Mouse (Mus musculus) activated CD4-positive, CD25-positive, alpha-beta regulatory T cell, adult 4 months (primary cell): ENCODE results near the gene Gm3233. TPM values are rescaled to one million over a fixed set of nuclear protein-coding genes. Genes with fewer than 3 reads are reported as not detected.
"Not testable (repeated sequence)": the region's sequence is repeated elsewhere in the genome, so short reads cannot be mapped to it uniquely, and the experiment has no call there.

ENCODE experiments used
- ATAC-seq: one replicate; pipeline ENCODE4 v1.8.0; 2017
- polyA plus RNA-seq, 2 experiments: library from polyadenylated mRNA; unstranded; fragments of 100-300 nt; shearing (Covaris generic); gene quantifications; one replicate each; pipeline ENCODE4 v1.2.1; 2017

Gene Gm3233
- polyA plus RNA-seq, 2 experiments from 2014 or later = not detected

DNA sequence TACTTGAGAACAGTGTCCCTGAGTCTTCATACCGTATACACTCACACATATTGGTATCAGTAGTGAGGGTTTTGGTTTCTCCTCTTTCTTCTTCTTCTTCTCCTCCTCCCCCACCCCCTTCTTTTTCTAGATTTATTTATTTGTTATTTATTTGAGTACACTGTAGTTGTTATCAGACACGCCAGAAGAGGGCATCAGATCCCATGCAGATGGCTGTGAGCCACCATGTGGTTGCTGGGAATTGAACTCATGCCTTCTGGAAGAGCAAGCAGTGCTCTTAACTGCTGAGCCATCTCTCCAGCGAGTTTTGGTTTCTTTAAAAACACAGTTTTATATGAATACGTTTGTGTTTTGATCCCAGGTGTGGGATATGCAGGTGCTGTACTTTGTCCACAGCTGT lies 31.2 kb downstream of the Gm3233 start:
- ATAC-seq = no peak

DNA sequence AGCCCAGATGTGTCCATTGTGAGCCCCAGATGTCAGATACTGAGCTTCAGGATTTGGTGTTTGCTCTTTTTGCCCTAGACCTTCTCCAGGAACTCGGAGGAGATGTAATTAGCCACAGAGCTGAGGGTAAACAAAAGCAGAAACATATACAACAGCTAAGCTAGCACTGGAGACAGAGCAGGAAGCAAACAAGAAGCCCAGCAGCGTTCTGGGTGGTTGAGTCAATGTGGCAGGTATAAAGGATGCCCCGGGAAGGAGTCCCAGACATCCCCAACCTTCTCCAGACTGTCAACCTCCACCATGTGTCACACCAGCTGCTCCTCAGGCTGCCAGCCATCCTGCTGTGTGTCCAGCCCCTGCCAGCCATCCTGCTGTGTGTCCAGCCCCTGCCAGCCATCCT lies 33.3 kb downstream of the Gm3233 start, which contains the start of gene Gm10100:
TSS of gene Gm10100 (plus strand) at position 301 of the 400 bp plus-strand sequence.
- no peak for ATAC-seq

DNA sequence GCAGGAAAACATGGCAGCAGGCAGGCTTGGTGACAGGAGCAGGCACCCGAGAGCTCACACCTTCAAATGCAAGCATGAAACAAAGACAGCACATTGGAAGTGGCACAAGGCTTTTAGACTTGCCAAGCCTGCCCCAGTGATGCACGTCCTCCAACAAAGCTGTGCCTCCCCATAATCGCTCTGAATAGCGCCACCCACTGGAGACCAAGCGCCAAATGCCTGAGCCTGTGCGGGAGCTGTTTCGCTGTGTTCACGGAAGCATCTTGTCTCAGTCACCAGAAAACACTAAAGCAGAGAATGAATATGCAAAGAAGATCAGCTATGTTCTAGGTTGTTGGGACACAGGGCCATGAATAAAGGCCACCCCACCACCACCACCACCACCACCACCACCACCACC lies 34.6 kb downstream of the Gm3233 start:
- ATAC-seq = no peak

DNA sequence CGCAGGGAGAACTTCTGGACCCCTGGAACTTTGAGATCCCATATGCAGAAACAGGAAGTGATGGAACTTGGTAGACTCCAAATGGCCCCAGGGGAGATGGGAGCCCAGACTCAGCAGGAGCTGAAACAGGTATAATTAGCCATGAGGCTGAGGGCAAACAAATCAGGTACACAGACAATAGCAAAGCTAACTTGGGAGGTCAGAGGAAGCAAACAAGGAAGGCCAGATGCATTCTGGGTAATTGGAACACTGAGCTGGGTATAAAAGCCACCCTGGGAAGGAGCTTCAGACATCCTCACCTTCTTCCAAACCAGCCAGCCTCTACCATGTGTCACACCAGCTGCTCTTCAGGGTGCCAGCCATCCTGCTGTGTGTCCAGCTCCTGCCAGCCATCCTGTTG lies 39.2 kb downstream of the Gm3233 start, which contains the start of gene Krtap12-1:
TSS of gene Krtap12-1 (plus strand) at position 301 of the 400 bp plus-strand sequence.
- ATAC-seq = not testable (repeated sequence)

DNA sequence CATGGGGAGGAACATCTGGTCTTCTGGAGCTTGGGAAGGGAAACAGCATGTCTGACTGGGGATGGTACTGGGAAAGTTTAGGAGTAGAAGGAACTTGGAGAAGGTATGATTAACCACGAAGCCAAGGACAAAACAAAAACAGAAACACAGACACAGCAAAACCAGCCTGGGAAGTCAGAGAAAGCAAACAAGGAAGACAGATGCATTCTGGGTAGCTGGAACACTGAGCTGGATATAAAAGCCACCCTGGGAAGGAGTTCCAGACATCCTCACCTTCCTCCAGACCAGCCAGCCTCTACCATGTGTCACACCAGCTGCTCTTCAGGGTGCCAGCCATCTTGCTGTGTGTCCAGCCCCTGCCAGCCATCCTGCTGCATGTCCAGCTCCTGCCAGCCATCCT lies 44.0 kb downstream of the Gm3233 start, which contains the start of gene Gm10142:
TSS of gene Gm10142 (plus strand) at position 301 of the 400 bp plus-strand sequence.
- no peak for ATAC-seq

DNA sequence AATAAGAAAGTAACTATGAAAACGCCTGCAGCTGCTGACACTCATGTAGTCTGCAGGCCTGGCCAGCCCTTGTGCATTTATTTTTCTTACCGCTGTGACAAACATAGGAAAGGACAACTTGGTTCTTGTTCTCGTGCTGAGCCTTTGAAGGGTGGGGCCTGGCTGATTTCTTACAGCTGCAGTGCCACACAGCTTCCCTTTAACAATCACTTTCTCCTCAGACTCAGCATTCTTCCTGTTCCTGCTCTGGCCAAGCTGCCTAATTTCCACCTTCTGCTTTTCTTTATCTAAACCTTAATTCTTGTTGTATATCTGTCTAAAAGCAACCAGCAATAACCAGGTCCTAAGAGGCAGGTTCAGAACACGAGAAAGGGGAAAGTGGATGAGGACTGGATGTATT lies 45.7 kb downstream of the Gm3233 start:
- no peak for ATAC-seq

DNA sequence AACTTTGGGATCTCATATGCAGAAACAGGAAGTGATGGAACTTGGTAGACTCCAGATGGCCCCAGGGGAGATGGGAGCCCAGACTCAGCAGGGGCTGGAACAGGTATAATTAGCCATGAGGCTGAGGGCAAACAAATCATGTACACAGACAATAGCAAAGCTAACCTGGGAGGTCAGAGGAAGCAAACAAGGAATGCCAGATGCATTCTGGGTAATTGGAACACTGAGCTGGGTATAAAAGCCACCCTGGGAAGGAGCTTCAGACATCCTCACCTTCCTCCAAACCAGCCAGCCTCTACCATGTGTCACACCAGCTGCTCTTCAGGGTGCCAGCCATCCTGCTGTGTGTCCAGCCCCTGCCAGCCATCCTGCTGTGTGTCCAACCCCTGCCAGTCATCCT lies 48.3 kb downstream of the Gm3233 start, which contains the start of gene Gm10024:
TSS of gene Gm10024 (plus strand) at position 301 of the 400 bp plus-strand sequence.
- ATAC-seq = not testable (repeated sequence)

DNA sequence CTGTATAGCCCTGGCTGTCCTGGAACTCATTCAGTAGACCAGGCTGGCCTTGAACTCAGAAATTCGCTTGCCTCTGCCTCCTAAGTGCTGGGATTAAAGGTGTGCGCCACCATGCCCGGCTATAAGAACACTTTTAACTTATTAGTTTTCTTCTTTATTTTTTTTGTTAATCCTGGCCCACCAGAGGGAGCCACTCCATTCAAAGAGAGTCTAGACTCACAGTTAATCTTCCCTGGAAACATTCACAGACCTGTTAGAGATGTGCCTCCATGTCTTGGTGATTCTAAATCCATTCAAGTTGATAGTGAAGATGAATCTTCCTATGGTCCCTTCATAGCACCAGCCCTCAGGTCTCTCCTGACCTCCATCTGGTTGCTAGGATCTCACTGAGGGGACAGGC lies 49.7 kb downstream of the Gm3233 start:
- ATAC-seq = no peak

Other genes starting within 250 kb of the Gm3233 start
- gene Fam207a, start 243.9 kb downstream of the Gm3233 start, polyA plus RNA-seq = 10 to 100 TPM; 15.2 to 15.3 TPM
- 100 to 1,000 TPM; 375 to 386 TPM for gene Itgb2, start 229.4 kb downstream of the Gm3233 start, polyA plus RNA-seq
- 10 to 100 TPM; 85.6 to 92.6 TPM for gene Pttg1ip, start 178.0 kb downstream of the Gm3233 start, polyA plus RNA-seq
- gene Sumo3, start 153.6 kb downstream of the Gm3233 start, polyA plus RNA-seq = 10 to 100 TPM; 75.5 to 83.8 TPM
- 1 to 10 TPM in 1 of 2 experiments, not detected in 1; 6.5 TPM for gene Gm49325, start 153.5 kb downstream of the Gm3233 start, polyA plus RNA-seq
- 10 to 100 TPM; 36.5 to 39.3 TPM for gene Ube2g2, start 137.4 kb downstream of the Gm3233 start, polyA plus RNA-seq
- gene Tspear, start 73.1 kb downstream of the Gm3233 start, polyA plus RNA-seq = under 1 TPM; 0.38 to 0.40 TPM
- not detected for gene Gm19402, start 68.9 kb downstream of the Gm3233 start, polyA plus RNA-seq
- not detected for gene Gm9508, start 62.4 kb downstream of the Gm3233 start, polyA plus RNA-seq
- not detected for gene Gm10272, start 53.1 kb downstream of the Gm3233 start, polyA plus RNA-seq
- gene Gm10024, start 48.2 kb downstream of the Gm3233 start, polyA plus RNA-seq = not detected
- gene Gm10142, start 43.9 kb downstream of the Gm3233 start, polyA plus RNA-seq = not detected
- not detected for gene Krtap12-1, start 39.1 kb downstream of the Gm3233 start, polyA plus RNA-seq
- gene Gm10100, start 33.2 kb downstream of the Gm3233 start, polyA plus RNA-seq = not detected
- not detected for gene Gm18596, start 17.0 kb downstream of the Gm3233 start, polyA plus RNA-seq
- not detected for gene Gm9736, start 8.3 kb downstream of the Gm3233 start, polyA plus RNA-seq
- gene Gm3238, start 11.6 kb upstream of the Gm3233 start, polyA plus RNA-seq = not detected
- gene Gm7138, start 17.3 kb upstream of the Gm3233 start, polyA plus RNA-seq = not detected
- gene Gm3250, start 22.9 kb upstream of the Gm3233 start, polyA plus RNA-seq = not detected
- not detected for gene Gm7137, start 28.5 kb upstream of the Gm3233 start, polyA plus RNA-seq
- not detected for gene Gm9639, start 35.4 kb upstream of the Gm3233 start, polyA plus RNA-seq
- not detected for gene Gm19668, start 39.5 kb upstream of the Gm3233 start, polyA plus RNA-seq
- gene Gm9507, start 52.2 kb upstream of the Gm3233 start, polyA plus RNA-seq = not detected
- not detected for gene Gm2696, start 55.0 kb upstream of the Gm3233 start, polyA plus RNA-seq
- not detected for gene Krtap10-4, start 67.4 kb upstream of the Gm3233 start, polyA plus RNA-seq
- gene Krtap10-10, start 76.3 kb upstream of the Gm3233 start, polyA plus RNA-seq = not detected
- not detected for gene Gm36176, start 87.1 kb upstream of the Gm3233 start, polyA plus RNA-seq
- not detected for gene Gm10318, start 93.2 kb upstream of the Gm3233 start, polyA plus RNA-seq
- gene Gm3285, start 102.3 kb upstream of the Gm3233 start, polyA plus RNA-seq = not detected
- not detected for gene Lrrc3, start 142.9 kb upstream of the Gm3233 start, polyA plus RNA-seq
- under 1 TPM; 0.38 TPM for gene Trpm2, start 210.9 kb upstream of the Gm3233 start, polyA plus RNA-seq
- gene 1810043G02Rik, start 218.8 kb upstream of the Gm3233 start, polyA plus RNA-seq = 10 to 100 TPM in 1 of 2 experiments, 1 to 10 TPM in 1; 7.1 to 11.1 TPM